Mouse (Mus musculus) small intestine, adult 2 months (tissue): ENCODE data around the gene 1700001O22Rik.

Experiments used
- CTCF ChIP-seq: fragments of 200-500 bp; IDR thresholded peaks from 2 replicates; pipeline ENCODE4 v1.5.1; 2012; ENCODE audit warnings: low read depth, mild to moderate bottlenecking, control low read depth, inconsistent platforms, low read length, moderate library complexity, mixed read lengths; ENCODE audit not compliant: insufficient replicate concordance, insufficient read length; ENCODE audit errors: extremely low read depth
- POLR2A ChIP-seq: fragments of 200-500 bp; IDR thresholded peaks from 2 replicates; pipeline ENCODE4 v1.6.1; 2012; ENCODE audit warnings: low read depth, mild to moderate bottlenecking, control low read depth, inconsistent platforms, low read length, moderate library complexity

- TF ChIP-seq CTCF: no peak
- TF ChIP-seq POLR2A: no peak
These were observed 8.1 kb downstream of the 1700001O22Rik start for GRCm38 (mm10) chr2:30795271-30795888.
